Mouse (Mus musculus) liver, postnatal 0 days (tissue): Measurements from ENCODE around the gene Slc22a5.

Source experiments
- CTCF ChIP-seq: sonication (generic); IDR thresholded peaks from 2 replicates; pipeline ENCODE4 v1.5.1; 2016; ENCODE audit warnings: antibody characterized with exemption, low read depth
- EP300 ChIP-seq: IDR thresholded peaks from 2 replicates; pipeline ENCODE4 v1.6.1; 2016; ENCODE audit warnings: antibody characterized with exemption, low read depth, mild to moderate bottlenecking

GRCm38 (mm10) chr11:53845680-53846079 is 45.8 kb downstream of the Slc22a5 start:
- TF ChIP-seq CTCF (no peak), EP300 (no peak)
